In the genomic region with DNA sequence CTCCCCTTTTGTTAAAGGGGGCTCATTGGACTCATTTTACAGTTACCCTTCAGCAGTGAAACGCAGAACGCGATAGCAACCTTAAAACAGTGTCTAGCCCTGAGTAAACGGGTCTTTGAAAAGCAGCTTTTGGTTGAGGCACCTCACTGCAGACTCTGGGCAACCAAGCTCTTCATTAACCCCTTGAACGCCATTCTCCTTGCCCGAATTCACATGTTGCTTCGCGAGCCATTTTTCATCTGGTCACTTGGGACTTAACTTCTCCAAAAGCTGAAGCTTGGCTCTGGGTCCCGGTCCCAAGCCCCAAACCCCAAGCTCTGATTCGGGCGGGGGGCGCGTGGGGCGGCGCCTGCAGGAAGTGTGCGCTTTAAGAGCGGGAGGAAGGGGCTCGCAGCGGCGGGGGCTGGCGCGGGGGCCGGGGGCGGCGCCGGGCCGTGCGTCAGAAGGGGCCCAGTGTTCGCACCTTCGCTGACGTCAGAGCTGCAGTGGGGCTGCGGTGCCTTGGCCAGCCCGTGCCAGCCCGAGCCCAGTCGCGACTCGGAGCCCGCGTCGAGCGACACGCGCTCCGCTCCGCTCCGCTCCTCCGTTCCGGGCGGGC, we compare ENCODE assay signal across 9 mouse cellular contexts. TPM values are rescaled to one million over a fixed set of nuclear protein-coding genes. Genes with fewer than 3 reads are reported as not detected.
DNase-seq lines count a peak whose midpoint lies in the region; ATAC-seq and TF ChIP-seq lines count a peak whose summit lies in the region.
"Had no signal": no experiment of that assay in that cellular context is flagged by ENCODE, and none has a peak within 500 bp of the region (broad histone marks: within the 10 kb centered on the region; RNA-seq: fewer than 3 reads in every experiment).

A gene (plus strand): TSS at position 525 of the 598 bp plus-strand sequence.

- H3K27me3 ChIP-seq in lung, postnatal 0 days (replicated peaks; ENCODE audit: insufficient read depth, low read length), result peaks cover 39% of the 10 kb centered on the region
- H3K27me3 ChIP-seq in heart, embryonic 16.5 days (ENCODE audit: control insufficient read depth, insufficient read depth, low read length), result peaks cover 56% of the 10 kb centered on the region
- peaks cover 73% of the 10 kb centered on the region for H3K27me3 ChIP-seq in limb, embryonic 12.5 days

- no peak for TF ChIP-seq EP300 in lung, postnatal 0 days (IDR thresholded peaks at IDR 0.05)

- peak; percentile 56 to 63 for DNase-seq in cerebellum, postnatal 10 days
- DNase-seq in cerebellum, adult 18-20 months, result no peak
- no peak for DNase-seq in lung, postnatal 0 days (ENCODE audit: low spot score)
- no peak for DNase-seq in lung, postnatal 25 days (ENCODE audit: low spot score)
- peak; percentile 78 for DNase-seq in retina, postnatal 1 day
- no peak for DNase-seq in right cerebral cortex, postnatal 25 days

- peak within 1 kb of the TSS; percentile 76 for H3K4me2 ChIP-seq in lung, postnatal 0 days (replicated peaks; ENCODE audit: low read depth, low read length)
- peak within 1 kb of the TSS; percentile 62 for H3K4me2 ChIP-seq in heart, embryonic 16.5 days (ENCODE audit: low read depth, low read length)
- H3K4me2 ChIP-seq in limb, embryonic 12.5 days, result peak within 1 kb of the TSS; percentile 64

- H3K4me3 ChIP-seq in lung, postnatal 0 days (ENCODE audit: low read depth, low read length), result peak within 1 kb of the TSS; percentile 51
- peak within 1 kb of the TSS; percentile 64 for H3K4me3 ChIP-seq in heart, embryonic 16.5 days (ENCODE audit: low read length)
- H3K4me3 ChIP-seq in limb, embryonic 12.5 days (replicated peaks), result peak within 1 kb of the TSS; percentile 59

- no peaks in the 10 kb centered on the region for H3K4me1 ChIP-seq in lung, postnatal 0 days (ENCODE audit: insufficient read depth, low read depth, low read length)
- H3K4me1 ChIP-seq in heart, embryonic 16.5 days (ENCODE audit: control insufficient read depth, insufficient read depth, low read length), result peaks cover 5% of the 10 kb centered on the region
- no peaks in the 10 kb centered on the region for H3K4me1 ChIP-seq in limb, embryonic 12.5 days (replicated peaks)

- H3K36me3 ChIP-seq in lung, postnatal 0 days (ENCODE audit: insufficient read depth, low read length), result no peaks in the 10 kb centered on the region
- H3K36me3 ChIP-seq in heart, embryonic 16.5 days (ENCODE audit: control insufficient read depth, insufficient read depth), result no peaks in the 10 kb centered on the region
- no peaks in the 10 kb centered on the region for H3K36me3 ChIP-seq in limb, embryonic 12.5 days

- H3K9me3 ChIP-seq in lung, postnatal 0 days (ENCODE audit: low read length), result no peaks in the 10 kb centered on the region
- no peaks in the 10 kb centered on the region for H3K9me3 ChIP-seq in heart, embryonic 16.5 days (replicated peaks; ENCODE audit: control insufficient read depth, low read length)
- no peaks in the 10 kb centered on the region for H3K9me3 ChIP-seq in limb, embryonic 12.5 days

- 0 out of 2 replicates have a peak within 1 kb of the TSS, but pooled peaks have one; percentile 8 for H3K9ac ChIP-seq in lung, postnatal 0 days (replicated peaks; ENCODE audit: low read depth)
- H3K9ac ChIP-seq in heart, embryonic 16.5 days (ENCODE audit: low read length), result peak within 1 kb of the TSS; percentile 75
- H3K9ac ChIP-seq in limb, embryonic 12.5 days (replicated peaks), result peak within 1 kb of the TSS; percentile 77

- no peak for TF ChIP-seq CTCF in lung, postnatal 0 days (IDR thresholded peaks at IDR 0.05)

- no peak within 1 kb of the TSS for H3K27ac ChIP-seq in lung, postnatal 0 days (ENCODE audit: low read length)
- peak within 1 kb of the TSS; percentile 64; the same call in 1 of the 2 replicates for H3K27ac ChIP-seq in heart, embryonic 16.5 days (ENCODE audit: low read length)
- peak within 1 kb of the TSS; percentile 84 for H3K27ac ChIP-seq in limb, embryonic 12.5 days

- 4% methylated on average over 18 of the region's 49 CpGs for WGBS in lung, postnatal 0 days
- 1% methylated on average over 36 of the region's 49 CpGs for WGBS in heart, embryonic 16.5 days
- under 1% methylated on average over 49 of the region's 49 CpGs for WGBS in limb, embryonic 12.5 days

- peak; percentile 77 for ATAC-seq in lung, postnatal 0 days
- ATAC-seq in heart, embryonic 16.5 days (replicated peaks; ENCODE audit: extremely low read depth, insufficient read depth, low FRiP score), result peak; percentile 87
- peak; percentile 86 for ATAC-seq in limb, embryonic 12.5 days (ENCODE audit: insufficient number of reproducible peaks, insufficient read depth, low FRiP score, low TSS enrichment, low read depth)

RNA-seq across cellular contexts. Expression of the gene that starts here (rescaled TPM):
- 2.6 and 3.1 TPM in 2 replicates for polyA plus RNA-seq in lung, postnatal 0 days (2015; fragmentation: Nextera tagmentation; extraction: Ambion mirVana)
- polyA plus RNA-seq in heart, embryonic 16.5 days (2015; fragmentation: Nextera tagmentation; extraction: Ambion mirVana), result 3.2 and 5.0 TPM in 2 replicates
- 14.0 and 15.4 TPM in 2 replicates for polyA plus RNA-seq in limb, embryonic 12.5 days (2016; fragmentation: Nextera tagmentation; extraction: Ambion mirVana)
- polyA plus RNA-seq: C2C12 had no signal

Comparison
In these comparisons a context has a peak if more than half of its experiments do, and no peak if none do; other contexts are left out.
1. DNase-seq: peak in cerebellum, postnatal 10 days (2 of 2) and retina, postnatal 1 day (single experiment); none in cerebellum, adult 18-20 months (0 of 2), lung, postnatal 0 days (single experiment), lung, postnatal 25 days (single experiment) and right cerebral cortex, postnatal 25 days (single experiment).
2. H3K9ac ChIP-seq: peak in every context shown above with its lines; median percentile 77 in limb, embryonic 12.5 days; 75 in heart, embryonic 16.5 days; 8 in lung, postnatal 0 days.
3. Peak in every context shown above with its lines, with median percentiles within 50 percentile points of each other: ATAC-seq, H3K4me2 ChIP-seq and H3K4me3 ChIP-seq.